Mouse (Mus musculus) lung, embryonic 16.5 days (tissue): ENCODE results near the gene Cpd. TPM values are rescaled to one million over a fixed set of nuclear protein-coding genes. Genes with fewer than 3 reads are reported as not detected.
A peak's percentile ranks its signal among the peaks of the same experiment; 100 is the strongest.

Experiments
- ATAC-seq: fragments of 200-750 bp; cut with Nextera tagmentation; 2 replicates; pipeline ENCODE4 v1.8.0; 2017; ENCODE audit warnings: low read depth, mild to moderate bottlenecking, moderate library complexity
- H3K27ac ChIP-seq: fragments of 300-500 bp; sonication (generic); 2 replicates; pipeline ENCODE4 v1.5.1; 2014; ENCODE audit warnings: mild to moderate bottlenecking, control low read depth, low read length
- H3K27me3 ChIP-seq: fragments of 300-500 bp; sonication (generic); 2 replicates; pipeline ENCODE4 v1.6.1; 2014; ENCODE audit warnings: low read depth, low read length, mixed read lengths; ENCODE audit not compliant: control insufficient read depth, insufficient read depth
- H3K36me3 ChIP-seq: fragments of 300-500 bp; sonication (generic); 2 replicates; pipeline ENCODE4 v1.6.1; 2014; ENCODE audit warnings: low read length; ENCODE audit not compliant: control insufficient read depth, insufficient read depth
- H3K4me1 ChIP-seq: fragments of 300-500 bp; sonication (generic); replicated peaks from 2 replicates; pipeline ENCODE4 v1.6.1; 2014; ENCODE audit warnings: low read length, mixed read lengths; ENCODE audit not compliant: control insufficient read depth, insufficient read depth
- H3K4me2 ChIP-seq: fragments of 300-500 bp; sonication (generic); 2 replicates; pipeline ENCODE4 v1.6.1; 2014; ENCODE audit warnings: low read depth, low read length, control low read depth
- H3K4me3 ChIP-seq: fragments of 300-500 bp; sonication (generic); 2 replicates; pipeline ENCODE4 v1.5.1; 2014; ENCODE audit warnings: mild to moderate bottlenecking, low read length, control low read depth
- H3K9ac ChIP-seq: fragments of 300-500 bp; sonication (generic); 2 replicates; pipeline ENCODE4 v1.6.1; 2014; ENCODE audit warnings: low read length, control low read depth
- H3K9me3 ChIP-seq: fragments of 300-500 bp; sonication (generic); 2 replicates; pipeline ENCODE4 v1.6.1; 2016; ENCODE audit warnings: low read length; ENCODE audit not compliant: control insufficient read depth
- WGBS: fragments of 180-500 bp; shearing (Covaris S2); extraction: QIAGEN DNeasy Blood & Tissue Kit; methylation state at CpG from one replicate; pipeline ENCODE4 v1.1.7; 2014; 5-methylcytosine and 5-hydroxymethylcytosine counted together
- polyA plus RNA-seq: library from polyadenylated mRNA; unstranded; fragments of >200 nt; fragmentation: Nextera tagmentation; extraction: Ambion mirVana; gene quantifications from 2 replicates; pipeline ENCODE4 v1.2.1, GENCODE M21; 2015

Cpd gene
- polyA plus RNA-seq, 1 experiment from 2014 or later, result 13.4 TPM

DNA sequence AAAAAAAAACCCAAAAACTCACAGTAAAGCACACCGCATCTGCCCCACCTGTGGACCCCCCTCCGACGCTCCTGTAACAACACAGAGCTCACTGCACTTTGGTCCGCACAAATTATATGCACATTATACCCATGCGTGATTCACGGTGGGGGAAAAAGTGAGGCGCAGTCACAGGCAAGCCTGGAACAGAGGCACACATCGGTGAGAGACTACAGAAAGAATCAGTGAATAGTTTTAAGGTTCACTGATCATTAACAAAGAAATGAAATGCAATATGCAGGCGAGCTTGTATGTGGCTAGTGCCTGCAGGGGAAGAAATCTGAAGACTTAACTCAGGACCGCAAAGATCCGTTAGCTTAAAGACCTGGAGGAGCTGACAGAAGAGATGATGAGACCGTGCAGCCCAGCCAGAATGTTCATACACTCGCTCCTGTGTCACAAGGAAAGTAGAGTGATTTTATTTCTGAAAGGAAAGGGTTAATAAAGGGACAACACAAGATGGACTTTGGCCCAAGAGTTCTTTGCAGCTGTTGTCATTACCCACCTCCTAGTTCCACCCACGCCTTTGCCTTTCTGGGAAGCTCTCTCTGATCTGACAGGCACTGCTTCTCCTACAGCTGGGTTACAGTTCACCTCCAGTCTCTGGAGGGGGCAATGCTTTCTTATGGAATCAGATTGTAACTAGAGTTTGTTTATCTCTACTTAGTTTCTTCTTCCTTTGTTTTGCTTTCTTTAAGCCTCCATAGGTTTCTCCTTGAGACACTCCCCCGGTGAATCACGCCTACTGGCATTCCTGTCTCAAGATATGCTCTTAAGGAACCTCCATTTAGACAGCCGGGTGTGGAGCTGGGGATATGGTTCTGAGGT, 7.9 kb upstream of the Cpd start:
- WGBS, result 64% methylated on average over 17 of the region's 17 CpGs
- Histone ChIP-seq H3K9me3 (no peaks in the 10 kb centered on the region; the same call in 1 of the 2 replicates), H3K36me3 (no peaks in the 10 kb centered on the region), H3K27ac (no peak overlapping the region), H3K9ac (no peak overlapping the region), H3K4me3 (no peak overlapping the region), H3K4me1 (peaks cover 9% of the 10 kb centered on the region), H3K4me2 (no peak overlapping the region), H3K27me3 (no peaks in the 10 kb centered on the region)
- ATAC-seq, result peak; percentile 45; the same call in 1 of the 2 replicates

DNA sequence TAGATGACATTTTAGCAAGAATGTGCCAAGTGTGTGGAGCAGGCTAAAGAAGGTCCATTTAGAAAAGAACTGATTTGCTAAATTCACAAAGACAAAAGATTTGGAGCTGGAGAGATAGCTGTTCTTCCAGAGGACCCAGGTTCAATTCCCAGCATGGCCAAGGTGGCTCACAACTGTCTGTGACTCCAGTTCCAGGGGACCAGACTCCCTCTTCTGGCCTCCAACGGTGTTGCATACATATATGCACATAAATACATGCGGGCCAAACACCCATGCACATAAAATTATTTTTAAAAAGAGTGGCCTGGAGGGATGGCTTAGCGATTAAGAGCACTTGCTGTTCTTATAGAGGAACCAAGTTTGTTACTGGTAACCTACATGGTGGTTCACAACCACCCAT, 4.7 kb upstream of the Cpd start:
- no peak for ATAC-seq
- Histone ChIP-seq H3K4me1 (peaks cover 12% of the 10 kb centered on the region), H3K4me3 (no peak overlapping the region), H3K4me2 (no peak overlapping the region), H3K27me3 (no peaks in the 10 kb centered on the region), H3K27ac (no peak overlapping the region), H3K9ac (no peak overlapping the region), H3K9me3 (no peaks in the 10 kb centered on the region; the same call in 1 of the 2 replicates), H3K36me3 (no peaks in the 10 kb centered on the region)
- WGBS, result 79% methylated on average over 3 of the region's 3 CpGs

DNA sequence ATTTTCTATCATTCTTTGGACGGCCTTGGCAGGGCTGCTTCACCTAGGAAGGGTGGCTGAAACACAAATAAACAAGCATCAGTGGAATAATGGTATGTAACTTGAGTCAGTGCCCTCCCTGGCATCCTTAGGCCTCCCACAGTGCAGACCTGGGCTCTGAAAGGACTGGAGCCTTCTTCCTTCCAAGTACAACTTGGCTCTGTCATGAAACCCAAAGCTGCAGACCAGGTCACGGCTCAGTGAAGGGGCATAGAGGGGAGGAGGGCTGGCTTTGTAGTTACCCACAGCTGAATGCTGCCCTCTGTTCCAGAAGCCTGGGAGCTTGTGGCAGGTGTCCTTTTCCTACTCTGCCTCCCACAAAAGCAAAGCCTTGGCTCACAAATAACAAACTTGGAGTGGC, 2.8 kb upstream of the Cpd start:
- no peaks in the 10 kb centered on the region for H3K27me3 ChIP-seq
- H3K4me3 ChIP-seq, result no peak overlapping the region
- 35% methylated on average over 2 of the region's 2 CpGs for WGBS
- H3K9me3 ChIP-seq, result no peaks in the 10 kb centered on the region; the same call in 1 of the 2 replicates
- no peak for ATAC-seq
- H3K4me2 ChIP-seq, result no peak overlapping the region
- no peak overlapping the region for H3K9ac ChIP-seq
- no peak overlapping the region for H3K27ac ChIP-seq
- no peaks in the 10 kb centered on the region for H3K36me3 ChIP-seq
- H3K4me1 ChIP-seq, result peaks cover 12% of the 10 kb centered on the region

DNA sequence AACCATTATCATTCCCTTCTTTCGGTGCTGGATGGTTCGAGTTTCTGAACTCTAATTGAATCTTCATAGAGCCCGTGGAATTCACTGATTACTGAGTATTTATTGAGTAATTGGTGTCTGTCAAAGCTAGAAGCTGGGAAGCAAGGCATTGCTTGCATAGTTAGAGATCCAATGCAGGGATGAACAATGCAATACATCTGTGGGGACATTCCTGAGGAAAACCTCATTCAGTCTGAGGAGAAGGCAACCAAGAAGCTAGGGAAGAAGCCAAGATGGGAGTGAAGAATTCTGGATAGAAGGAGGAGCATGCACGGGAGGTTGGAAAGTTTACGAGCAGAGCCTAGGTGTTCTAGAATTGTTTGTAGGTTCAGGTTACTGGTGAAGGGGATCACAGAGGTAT, 1.3 kb upstream of the Cpd start:
- WGBS, result 81% methylated on average over 5 of the region's 5 CpGs
- H3K36me3 ChIP-seq, result no peaks in the 10 kb centered on the region
- no peak overlapping the region for H3K4me3 ChIP-seq
- H3K4me1 ChIP-seq, result peaks cover 17% of the 10 kb centered on the region
- H3K4me2 ChIP-seq, result no peak overlapping the region
- no peak overlapping the region for H3K9ac ChIP-seq
- ATAC-seq, result no peak
- no peaks in the 10 kb centered on the region; the same call in 1 of the 2 replicates for H3K9me3 ChIP-seq
- H3K27me3 ChIP-seq, result no peaks in the 10 kb centered on the region
- no peak overlapping the region for H3K27ac ChIP-seq

DNA sequence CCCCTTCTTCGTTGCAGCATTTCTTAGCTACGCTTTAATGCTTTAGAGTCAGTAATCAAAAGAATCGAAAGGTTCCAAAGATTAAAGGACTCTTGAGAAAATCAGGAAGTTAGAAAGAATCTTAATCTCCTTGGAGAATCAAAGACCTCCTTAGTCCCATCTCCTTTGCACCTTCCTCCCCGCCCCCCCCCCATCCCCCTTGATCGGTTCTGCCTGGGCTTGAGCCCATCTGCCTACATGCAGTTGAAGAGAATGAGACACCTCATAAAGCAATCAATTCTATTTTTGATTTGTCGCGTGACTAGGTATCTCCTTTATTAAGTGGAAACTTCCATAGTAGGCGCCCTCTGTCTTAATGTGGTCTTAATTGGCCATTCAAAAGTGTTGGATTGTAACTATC, 536 bp upstream of the Cpd start:
- no peaks in the 10 kb centered on the region for H3K36me3 ChIP-seq
- no peak overlapping the region for H3K27ac ChIP-seq
- H3K4me1 ChIP-seq, result peaks cover 21% of the 10 kb centered on the region
- H3K27me3 ChIP-seq, result no peaks in the 10 kb centered on the region
- WGBS, result 25% methylated on average over 8 of the region's 8 CpGs
- peak overlapping the region; percentile 93 for H3K4me3 ChIP-seq
- peak overlapping the region; percentile 85 for H3K4me2 ChIP-seq
- peak overlapping the region; percentile 45 for H3K9ac ChIP-seq
- H3K9me3 ChIP-seq, result no peaks in the 10 kb centered on the region; the same call in 1 of the 2 replicates
- ATAC-seq, result no peak

DNA sequence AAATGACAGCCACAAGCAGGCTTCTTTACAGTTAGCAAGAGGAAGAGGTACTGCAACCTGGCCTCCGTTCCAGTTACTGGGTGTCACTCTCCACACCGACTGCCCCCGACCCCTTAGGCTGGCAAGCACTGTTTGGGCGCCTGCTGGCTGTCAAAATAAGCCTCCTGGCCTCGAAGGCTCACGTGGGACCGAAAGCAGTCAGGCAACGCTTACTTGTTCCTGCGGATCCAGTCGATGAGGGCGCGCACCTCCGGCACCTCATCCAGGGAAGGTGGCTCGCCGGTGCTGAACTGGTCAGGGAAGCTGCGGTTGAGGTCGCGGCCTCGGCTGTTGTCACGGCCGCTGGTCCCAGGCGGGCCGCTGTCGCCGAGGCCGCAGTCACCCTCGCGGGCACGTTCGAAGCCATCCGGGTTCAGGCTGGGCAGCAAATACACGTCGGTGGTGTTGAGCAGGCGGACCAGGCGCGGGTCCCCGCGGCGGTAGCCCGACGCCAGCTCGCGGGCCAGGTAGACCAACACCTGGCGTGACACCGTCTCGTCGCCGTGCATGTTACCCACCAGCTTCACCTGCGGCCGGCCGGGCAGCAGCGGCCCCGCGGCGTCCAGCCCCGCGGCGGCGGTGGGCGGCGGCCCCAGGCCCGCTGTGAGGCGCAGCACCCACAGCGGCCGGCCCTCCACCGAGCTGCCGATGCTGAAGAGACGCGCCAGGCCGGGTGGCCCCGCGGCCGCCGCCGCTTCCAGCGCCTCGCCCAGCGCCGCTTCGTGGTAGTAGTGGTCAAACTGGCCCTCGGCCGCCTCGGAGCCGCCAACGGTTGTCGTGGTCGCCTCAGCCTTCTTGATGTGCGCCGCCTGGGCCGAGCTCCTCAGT, 574 bp downstream of the Cpd start:
- peak overlapping the region; percentile 90 for H3K27ac ChIP-seq
- H3K36me3 ChIP-seq, result no peaks in the 10 kb centered on the region
- H3K9ac ChIP-seq, result peak overlapping the region; percentile 91
- H3K4me2 ChIP-seq, result peak overlapping the region; percentile 85
- peak; percentile 72 for ATAC-seq
- H3K9me3 ChIP-seq, result no peaks in the 10 kb centered on the region
- H3K4me3 ChIP-seq, result peak overlapping the region; percentile 93
- H3K4me1 ChIP-seq, result peaks cover 27% of the 10 kb centered on the region
- H3K27me3 ChIP-seq, result no peaks in the 10 kb centered on the region
- WGBS, result under 1% methylated on average over 75 of the region's 90 CpGs

DNA sequence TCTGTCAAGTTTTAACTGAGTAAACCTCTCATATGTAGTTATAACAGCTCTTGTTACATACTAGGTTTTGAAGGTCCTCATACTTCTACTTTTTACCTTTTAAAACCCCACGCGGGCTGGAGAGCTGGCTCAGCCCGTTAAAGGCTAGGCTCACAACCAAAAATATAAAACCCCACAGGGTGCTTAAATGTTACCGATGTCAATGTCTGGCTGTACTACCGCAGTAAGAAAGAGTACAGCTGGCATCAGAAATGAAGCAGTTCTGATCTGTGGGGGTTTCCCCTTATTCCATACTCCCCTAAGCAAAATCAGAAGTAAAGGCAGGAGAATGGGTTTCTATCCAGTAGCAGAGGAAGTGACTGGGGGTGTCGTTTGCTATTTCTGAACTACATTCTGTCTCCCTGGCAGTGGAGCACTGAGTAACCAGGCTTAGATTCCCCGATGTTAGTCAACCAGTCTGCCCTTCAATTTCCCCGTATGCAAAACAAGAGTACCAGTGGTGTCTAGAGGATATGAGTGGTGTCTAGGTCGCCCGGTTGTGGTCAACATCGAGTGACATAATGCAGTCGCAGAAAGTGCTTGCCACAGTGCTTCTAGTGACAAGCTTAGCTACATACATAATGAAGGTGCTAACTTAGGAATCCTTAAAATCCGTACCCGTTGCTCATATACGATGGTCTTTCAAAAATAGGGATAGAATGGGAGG, 1.4 kb downstream of the Cpd start:
- no peak for ATAC-seq
- 13% methylated on average over 15 of the region's 15 CpGs for WGBS
- no peaks in the 10 kb centered on the region for H3K27me3 ChIP-seq
- H3K4me3 ChIP-seq, result peak overlapping the region; percentile 93
- H3K4me1 ChIP-seq, result peaks cover 27% of the 10 kb centered on the region
- peak overlapping the region; percentile 91 for H3K9ac ChIP-seq
- H3K36me3 ChIP-seq, result no peaks in the 10 kb centered on the region
- no peaks in the 10 kb centered on the region for H3K9me3 ChIP-seq
- H3K27ac ChIP-seq, result no peak overlapping the region
- peak overlapping the region; percentile 85 for H3K4me2 ChIP-seq

DNA sequence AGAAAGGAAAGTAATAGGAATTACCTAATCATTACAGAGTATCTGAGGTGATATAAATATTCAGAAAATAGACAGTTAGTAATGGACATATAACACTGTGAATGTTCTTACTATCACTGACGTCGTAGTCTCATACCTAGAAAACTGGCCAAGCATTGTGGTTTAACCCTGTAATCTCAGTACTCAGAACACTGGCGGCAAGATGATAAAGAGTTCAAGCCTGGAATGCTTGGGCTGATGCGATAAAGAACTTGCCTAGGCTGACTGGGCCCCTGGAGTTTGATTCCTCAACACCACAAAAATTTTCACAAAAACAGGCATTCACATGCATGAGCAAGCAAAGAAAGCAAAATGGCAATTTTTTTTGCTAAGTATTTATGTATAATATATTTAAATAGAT, 8.2 kb downstream of the Cpd start:
- H3K4me3 ChIP-seq, result no peak overlapping the region
- no peaks in the 10 kb centered on the region for H3K9me3 ChIP-seq
- ATAC-seq, result no peak
- no peak overlapping the region for H3K9ac ChIP-seq
- no peak overlapping the region for H3K4me2 ChIP-seq
- H3K27me3 ChIP-seq, result no peaks in the 10 kb centered on the region
- WGBS, result 83% methylated on average over 4 of the region's 4 CpGs
- H3K4me1 ChIP-seq, result peaks cover 10% of the 10 kb centered on the region
- H3K27ac ChIP-seq, result no peak overlapping the region
- H3K36me3 ChIP-seq, result peaks cover 6% of the 10 kb centered on the region
